Mouse (Mus musculus): ENCODE results near the gene Fbxo11.
"Not testable (repeated sequence)": the region's sequence is repeated elsewhere in the genome, so short reads cannot be mapped to it uniquely, and the experiment has no call there.

Gene Fbxo11

DNA sequence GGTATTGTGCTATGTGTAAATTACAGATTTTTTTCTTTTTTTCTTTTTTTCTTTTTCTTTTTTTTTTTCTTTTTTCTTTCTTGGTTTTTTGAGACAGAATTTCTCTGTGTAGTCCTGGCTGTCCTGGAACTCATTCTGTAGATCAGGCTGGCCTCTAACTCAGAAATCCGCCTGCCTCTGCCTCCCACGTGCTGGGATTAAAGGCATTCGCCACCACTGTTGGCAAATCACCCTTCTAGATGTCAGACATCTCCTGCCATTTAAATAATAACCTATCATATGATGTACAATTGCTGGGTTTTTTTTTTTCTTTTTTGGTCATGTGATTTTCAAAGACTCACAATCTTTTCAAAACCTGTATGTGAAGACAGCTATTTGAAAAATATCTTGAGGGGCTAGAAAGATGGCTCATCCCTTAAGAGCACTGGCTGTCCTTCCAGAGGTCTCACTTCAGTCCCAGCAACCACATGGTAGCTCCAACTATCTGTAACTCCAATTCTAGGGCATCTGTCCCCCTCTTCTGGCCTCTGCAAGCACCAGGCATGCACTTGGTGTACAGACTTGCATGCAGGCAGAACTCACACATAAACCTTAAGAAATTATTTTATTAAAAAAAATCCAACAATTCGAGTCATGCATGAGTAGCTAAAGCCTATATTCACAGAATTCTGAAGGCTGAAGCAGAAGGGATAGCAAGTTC is 2.3 kb upstream of the Fbxo11 start:
- DNase-seq (ENCODE audit: low spot score in 2 of 2) = no peak

- DNase-seq (ENCODE audit: low spot score in 2 of 2) = no peak
Observed at GRCm38 (mm10) chr17:88066799-88067198, 1.7 kb upstream of the Fbxo11 start.

- DNase-seq (ENCODE audit: low spot score in 2 of 2) = peak; percentile 86
Observed at GRCm38 (mm10) chr17:88065801-88066646, 933 bp upstream of the Fbxo11 start.

DNA sequence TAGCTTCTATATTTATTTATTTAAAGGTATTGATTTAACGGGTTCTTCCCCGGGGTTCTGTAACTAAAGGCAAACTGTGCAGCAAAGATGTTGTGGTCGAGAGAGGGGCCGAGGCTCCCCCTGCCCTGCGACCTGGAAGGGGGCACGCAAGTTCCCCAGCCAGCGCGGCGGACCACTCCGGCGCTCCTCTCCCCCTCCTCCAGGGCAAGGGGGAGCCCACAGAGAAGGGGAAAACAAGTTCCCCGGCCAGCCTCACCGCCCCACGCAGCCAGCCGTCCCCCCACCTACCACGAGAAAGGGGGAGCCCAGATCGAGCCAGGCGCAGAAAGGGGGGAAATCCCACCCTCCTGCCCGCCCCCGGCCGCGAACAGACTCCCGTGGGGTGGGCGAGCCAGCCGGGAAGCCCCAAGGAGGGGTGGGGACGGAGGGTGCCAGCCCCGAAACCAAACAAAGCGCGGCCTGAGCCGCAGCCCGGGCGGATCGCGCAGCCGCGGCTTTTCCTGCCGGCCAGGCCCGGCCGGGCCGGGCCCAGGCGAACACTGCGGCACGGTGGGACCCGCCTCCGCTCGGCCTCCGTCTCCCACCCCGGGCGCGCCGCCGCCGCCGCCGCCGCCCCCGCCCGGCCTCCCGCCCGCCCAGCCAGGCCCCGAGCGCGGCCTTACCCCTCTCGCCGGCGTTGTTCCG is 602 bp downstream of the Fbxo11 start:
- DNase-seq (ENCODE audit: low spot score in 2 of 2) = peak; percentile 55 to 68

GRCm38 (mm10) chr17:88063980-88064346 is 1.1 kb downstream of the Fbxo11 start:
- peak; percentile 64 to 77 for DNase-seq (ENCODE audit: low spot score in 2 of 2)

DNA sequence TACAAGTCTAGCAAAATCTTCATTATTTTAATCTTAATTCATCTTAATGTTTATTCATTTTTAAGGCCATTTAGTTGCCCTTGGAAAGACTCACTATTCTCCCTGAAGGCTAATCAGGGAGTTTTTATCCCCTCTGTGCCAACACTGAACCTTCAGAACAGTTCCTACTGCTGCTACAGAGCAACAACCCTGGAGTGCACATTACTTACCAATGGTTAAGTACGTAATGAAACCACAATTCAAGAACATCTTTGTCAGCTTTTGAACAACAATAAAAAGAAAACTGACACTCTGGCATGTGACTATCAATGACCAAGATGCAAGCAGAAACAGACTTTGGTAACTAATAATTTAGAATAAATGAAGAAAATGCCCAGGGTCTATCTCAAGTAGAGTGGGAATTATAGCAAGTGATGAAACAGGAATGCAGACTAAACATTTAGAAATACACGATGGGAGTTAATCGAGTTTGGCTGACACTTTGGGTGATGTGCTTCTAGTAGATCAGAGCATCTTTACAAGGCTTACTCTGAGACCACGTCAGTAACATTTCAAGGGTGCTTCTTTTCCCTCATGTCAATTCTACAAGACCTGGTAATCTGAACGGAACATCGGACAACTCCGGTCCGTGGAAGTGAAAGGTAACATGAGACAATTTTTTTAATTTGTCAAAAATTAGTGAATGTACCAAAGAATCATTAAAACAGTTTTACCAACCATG is 2.1 kb downstream of the Fbxo11 start:
- no peak for DNase-seq (ENCODE audit: low spot score in 2 of 2)

DNA sequence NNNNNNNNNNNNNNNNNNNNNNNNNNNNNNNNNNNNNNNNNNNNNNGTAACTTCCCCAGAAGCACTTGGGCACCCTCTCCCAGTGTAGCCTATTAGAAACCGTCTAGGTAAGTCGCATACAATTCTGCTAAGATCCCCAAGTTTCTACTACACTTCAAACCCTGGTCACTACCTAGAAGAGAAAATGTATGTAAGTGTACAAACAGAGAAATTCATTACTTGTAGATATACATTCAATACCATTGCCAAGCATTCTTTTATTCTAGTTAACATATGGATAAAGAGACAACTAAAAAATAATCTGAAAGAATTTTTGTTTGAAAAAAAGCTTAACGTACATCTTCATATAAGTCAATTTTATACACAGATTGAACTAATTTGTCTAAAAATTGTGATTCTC is 3.1 kb downstream of the Fbxo11 start:
- no peak for DNase-seq (ENCODE audit: low spot score in 2 of 2)

DNA sequence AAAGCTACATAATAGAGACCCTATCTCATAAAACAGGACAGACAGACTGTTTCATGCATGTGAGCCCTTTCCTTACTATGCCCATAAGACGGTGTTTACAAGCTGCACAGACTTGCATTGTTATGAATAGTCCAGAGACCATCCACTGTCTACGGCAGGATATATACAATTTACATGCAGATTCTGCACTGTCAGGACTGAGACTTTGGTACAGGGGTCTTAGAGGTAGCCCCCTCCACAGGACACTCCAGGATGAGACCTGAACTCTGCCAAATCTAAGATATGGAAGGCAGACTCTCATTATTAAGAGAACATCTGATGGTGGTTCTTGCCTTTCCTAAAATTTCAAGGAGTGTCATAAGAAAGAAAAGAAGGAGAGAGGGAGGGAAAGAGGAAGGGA is 6.8 kb downstream of the Fbxo11 start:
- no peak for DNase-seq (ENCODE audit: low spot score in 2 of 2)

DNA sequence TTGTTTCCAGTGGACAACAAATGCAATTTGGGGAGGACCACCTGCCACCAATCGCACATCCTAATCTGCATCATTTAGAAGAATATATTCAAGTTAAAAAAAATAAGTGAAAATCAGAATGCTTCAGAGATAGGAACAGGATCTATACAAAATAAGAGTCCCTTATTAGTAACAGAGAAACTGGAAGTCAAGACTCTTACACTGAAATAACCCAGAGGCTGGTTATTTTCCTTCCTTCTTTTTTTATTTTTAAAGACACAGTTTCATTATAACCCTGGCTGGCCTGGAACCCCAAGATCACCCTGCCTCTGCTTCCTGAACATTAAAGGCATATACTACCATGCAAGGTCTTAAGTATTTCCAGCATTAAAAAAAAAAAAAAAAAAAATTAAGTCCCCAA is 7.2 kb downstream of the Fbxo11 start:
- DNase-seq (ENCODE audit: low spot score in 2 of 2) = no peak

GRCm38 (mm10) chr17:88051679-88052078 is 13.4 kb downstream of the Fbxo11 start:
- no peak for DNase-seq (ENCODE audit: low spot score in 2 of 2)

- DNase-seq (ENCODE audit: low spot score in 2 of 2) = no peak
Observed at GRCm38 (mm10) chr17:88050892-88051291, 14.2 kb downstream of the Fbxo11 start.

GRCm38 (mm10) chr17:88050318-88050717 is 14.8 kb downstream of the Fbxo11 start:
- no peak for DNase-seq (ENCODE audit: low spot score in 2 of 2)

- DNase-seq (ENCODE audit: low spot score in 2 of 2) = no peak
Observed at GRCm38 (mm10) chr17:88042099-88043086, 22.7 kb downstream of the Fbxo11 start.

DNA sequence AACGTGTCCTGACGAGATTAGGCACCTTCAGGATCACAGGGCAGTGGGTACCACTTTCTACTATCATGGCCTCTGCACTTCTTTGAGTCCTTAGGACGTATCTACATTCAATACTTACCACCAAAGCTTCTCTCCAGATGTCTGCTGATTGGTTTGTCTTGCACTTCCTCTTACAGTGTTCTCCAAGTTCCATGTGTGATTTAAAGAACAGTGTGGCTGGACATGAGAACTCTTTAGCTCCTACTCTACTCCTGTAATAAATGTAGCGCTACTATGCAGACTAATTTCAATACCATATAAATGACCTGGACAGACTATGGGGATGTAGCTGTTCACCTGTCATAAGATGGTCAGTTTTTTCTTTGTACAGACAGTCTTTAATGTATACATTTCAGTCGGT is 24.3 kb downstream of the Fbxo11 start:
- DNase-seq (ENCODE audit: low spot score in 2 of 2) = no peak

DNA sequence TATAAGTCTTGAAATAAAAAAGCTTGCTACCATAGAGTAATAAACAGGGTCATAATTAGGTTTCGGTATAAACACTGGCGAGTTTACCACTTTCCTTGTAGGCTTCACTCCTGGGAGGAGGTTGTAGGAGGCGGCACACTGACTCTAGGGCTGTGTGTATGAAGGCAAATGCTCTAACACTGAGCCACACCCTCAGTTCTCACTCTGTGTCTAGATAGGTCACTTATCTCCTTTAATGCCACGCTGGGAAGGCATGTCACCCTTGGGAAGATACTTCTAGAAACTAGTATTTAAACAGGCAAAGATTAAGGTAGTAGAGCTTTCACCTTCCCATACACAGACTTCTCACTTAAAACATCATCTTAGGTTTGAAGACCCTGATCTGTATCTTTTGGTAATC is 30.7 kb downstream of the Fbxo11 start:
- DNase-seq (ENCODE audit: low spot score in 2 of 2) = no peak

DNA sequence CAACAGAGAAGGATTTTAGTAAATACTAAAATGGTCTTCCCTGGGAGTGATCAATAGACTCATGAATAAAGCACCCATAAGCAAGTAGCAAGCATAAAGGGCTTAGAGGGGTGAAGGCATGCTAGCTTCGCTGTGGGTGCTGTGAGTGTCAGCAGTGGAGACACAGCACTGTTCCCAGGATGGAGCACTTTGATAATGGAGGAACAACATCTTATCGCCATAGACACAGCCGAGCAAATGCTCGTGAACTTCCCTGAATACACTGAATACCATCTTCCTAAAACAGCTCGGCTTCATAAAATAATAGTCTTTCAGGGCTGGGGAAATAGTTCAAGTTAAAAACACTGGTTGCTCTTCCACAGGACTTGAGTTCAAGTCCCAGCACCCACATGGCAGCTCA is 33.3 kb downstream of the Fbxo11 start:
- DNase-seq (ENCODE audit: low spot score in 2 of 2) = no peak

DNA sequence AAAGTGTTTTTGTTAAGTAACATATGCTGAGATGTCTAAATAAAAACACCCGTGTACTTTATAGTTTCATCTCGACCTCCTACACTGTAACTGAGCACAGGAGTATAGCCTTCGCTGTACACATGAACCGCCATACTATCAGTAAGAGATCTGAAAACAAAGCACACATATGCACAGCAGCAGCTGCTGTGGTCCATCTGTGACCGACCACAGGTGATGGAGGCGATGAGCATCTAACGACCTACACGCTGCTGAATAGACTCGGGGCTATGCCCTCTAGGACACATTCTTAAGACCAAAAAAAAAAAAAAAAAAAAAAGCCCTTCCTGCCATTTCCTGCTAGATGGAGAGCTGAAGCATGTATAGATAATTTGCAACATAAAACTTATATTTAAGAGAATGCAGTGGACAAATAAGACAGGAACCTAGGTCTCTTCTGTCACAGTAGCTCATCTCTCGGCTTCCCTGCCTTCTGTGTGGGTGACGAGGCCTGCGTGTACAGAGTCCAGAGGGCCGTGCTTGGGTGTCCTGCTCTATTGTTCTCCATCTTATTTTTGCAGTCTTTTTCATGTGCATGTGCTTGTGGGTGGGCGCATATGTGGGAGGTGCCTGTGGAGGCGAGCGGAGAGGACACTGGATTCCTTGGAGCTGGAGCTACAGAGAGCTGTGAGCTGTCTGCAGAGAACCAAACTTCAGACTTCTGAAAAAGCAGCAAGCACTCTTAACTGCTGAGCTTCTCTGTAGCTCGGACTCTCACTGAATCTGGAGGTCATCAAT is 35.7 kb downstream of the Fbxo11 start:
- peak; percentile 60 to 63 for DNase-seq (ENCODE audit: low spot score in 2 of 2)

DNA sequence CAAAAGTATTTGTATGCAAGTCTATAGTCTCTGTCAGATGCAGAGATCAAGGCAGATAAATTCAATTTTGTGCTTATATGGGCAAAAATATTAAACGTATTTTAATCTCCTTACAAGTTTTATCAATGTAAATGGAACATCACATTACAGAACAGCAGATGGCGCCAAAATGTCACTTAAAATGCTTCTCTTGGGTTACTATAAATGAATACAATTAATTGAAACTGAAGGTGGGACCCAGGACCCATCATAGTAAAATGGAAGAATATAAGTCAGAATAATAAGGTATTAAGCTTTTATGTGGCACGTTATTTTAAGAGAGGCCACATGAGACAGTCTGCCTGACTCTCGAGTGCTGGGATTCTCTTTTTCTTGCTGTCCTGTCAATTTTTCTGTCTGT is 39.9 kb downstream of the Fbxo11 start:
- DNase-seq (ENCODE audit: low spot score in 2 of 2) = peak in 1 of 2 experiments; percentile 55

DNA sequence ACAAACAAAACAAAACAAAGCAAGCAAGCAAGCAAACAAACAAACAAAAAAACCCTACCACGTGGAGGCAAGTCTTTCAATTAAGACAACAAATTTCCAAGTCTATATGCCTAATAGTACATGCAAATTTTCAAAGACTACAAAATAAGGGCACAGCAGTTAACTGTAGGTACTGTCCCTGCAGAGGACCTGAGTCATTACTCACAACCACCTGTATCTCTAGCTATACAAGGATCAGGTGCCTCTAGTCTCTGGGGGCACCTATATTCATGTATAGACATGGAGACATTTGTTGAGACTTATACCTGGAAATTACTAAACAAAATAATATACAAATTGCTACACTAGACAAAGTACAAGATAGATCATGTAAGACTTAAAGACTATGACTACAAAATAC is 41.2 kb downstream of the Fbxo11 start:
- DNase-seq (ENCODE audit: low spot score in 2 of 2) = no peak

DNA sequence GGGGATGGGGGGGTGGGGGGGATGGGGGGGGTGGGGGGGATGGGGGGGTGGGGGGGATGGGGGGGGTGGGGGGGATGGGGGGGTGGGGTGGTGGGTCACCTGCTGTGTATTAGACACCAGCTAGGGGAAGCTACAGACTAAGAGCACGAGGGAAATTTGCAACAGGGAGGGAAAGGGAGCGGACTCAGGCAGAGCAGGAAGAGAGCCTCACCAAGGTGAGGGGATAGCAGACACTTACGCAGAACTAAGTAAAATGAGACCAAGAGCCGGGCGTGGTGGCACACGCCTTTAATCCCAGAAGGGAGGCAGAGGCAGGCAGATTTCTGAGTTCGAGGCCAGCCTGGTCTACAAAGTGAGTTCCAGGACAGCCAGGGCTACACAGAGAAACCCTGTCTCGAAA is 49.1 kb downstream of the Fbxo11 start:
- DNase-seq (ENCODE audit: low spot score in 2 of 2) = not testable (repeated sequence)

Measured in frontal cortex, postnatal 36 days (tissue).